Mouse (Mus musculus) limb, embryonic 13.5 days (tissue): ENCODE measurements around the gene Bhlha15. TPM values are rescaled to one million over a fixed set of nuclear protein-coding genes. Genes with fewer than 3 reads are reported as not detected.

Experiments
- ATAC-seq: fragments of 200-750 bp; cut with Nextera tagmentation; 2 replicates; pipeline ENCODE4 v1.8.0; 2017; ENCODE audit warnings: low read depth, moderate number of reproducible peaks, moderate TSS enrichment; ENCODE audit not compliant: low FRiP score
- H3K27ac ChIP-seq: fragments of 300-500 bp; sonication (generic); 2 replicates; pipeline ENCODE4 v1.5.1; 2015; ENCODE audit warnings: inconsistent platforms, mild to moderate bottlenecking, moderate library complexity
- H3K27me3 ChIP-seq: fragments of 300-500 bp; sonication (generic); 2 replicates; pipeline ENCODE4 v1.6.1; 2015; ENCODE audit warnings: mild to moderate bottlenecking, inconsistent platforms
- H3K36me3 ChIP-seq: fragments of 300-500 bp; sonication (generic); 2 replicates; pipeline ENCODE4 v1.6.1; 2015; ENCODE audit warnings: inconsistent platforms, mild to moderate bottlenecking, moderate library complexity
- H3K4me1 ChIP-seq: fragments of 300-500 bp; sonication (generic); 2 replicates; pipeline ENCODE4 v1.6.1; 2015; ENCODE audit warnings: inconsistent platforms
- H3K4me2 ChIP-seq: fragments of 300-500 bp; sonication (generic); replicated peaks from 2 replicates; pipeline ENCODE4 v1.6.1; 2015; ENCODE audit warnings: inconsistent platforms, mild to moderate bottlenecking, moderate library complexity
- H3K4me3 ChIP-seq: fragments of 300-500 bp; sonication (generic); 2 replicates; pipeline ENCODE4 v1.5.1; 2015; ENCODE audit warnings: moderate library complexity, mild to moderate bottlenecking, inconsistent platforms
- H3K9ac ChIP-seq: fragments of 300-500 bp; sonication (generic); 2 replicates; pipeline ENCODE4 v1.6.1; 2015; ENCODE audit warnings: mild to moderate bottlenecking, inconsistent platforms
- H3K9me3 ChIP-seq: fragments of 300-500 bp; sonication (generic); 2 replicates; pipeline ENCODE4 v1.6.1; 2016; ENCODE audit warnings: inconsistent platforms
- WGBS: fragments of 180-500 bp; shearing (Covaris S2); methylation state at CpG from one replicate; pipeline ENCODE4 v1.1.7; 2015; 5-methylcytosine and 5-hydroxymethylcytosine counted together
- polyA plus RNA-seq: library from polyadenylated mRNA; unstranded; fragments of >200 nt; fragmentation: Nextera tagmentation; extraction: Ambion mirVana; gene quantifications from 2 replicates; pipeline ENCODE4 v1.2.1, GENCODE M21; 2015

The Bhlha15 gene
- 0.06 and 0.22 TPM in 2 replicates for polyA plus RNA-seq

DNA sequence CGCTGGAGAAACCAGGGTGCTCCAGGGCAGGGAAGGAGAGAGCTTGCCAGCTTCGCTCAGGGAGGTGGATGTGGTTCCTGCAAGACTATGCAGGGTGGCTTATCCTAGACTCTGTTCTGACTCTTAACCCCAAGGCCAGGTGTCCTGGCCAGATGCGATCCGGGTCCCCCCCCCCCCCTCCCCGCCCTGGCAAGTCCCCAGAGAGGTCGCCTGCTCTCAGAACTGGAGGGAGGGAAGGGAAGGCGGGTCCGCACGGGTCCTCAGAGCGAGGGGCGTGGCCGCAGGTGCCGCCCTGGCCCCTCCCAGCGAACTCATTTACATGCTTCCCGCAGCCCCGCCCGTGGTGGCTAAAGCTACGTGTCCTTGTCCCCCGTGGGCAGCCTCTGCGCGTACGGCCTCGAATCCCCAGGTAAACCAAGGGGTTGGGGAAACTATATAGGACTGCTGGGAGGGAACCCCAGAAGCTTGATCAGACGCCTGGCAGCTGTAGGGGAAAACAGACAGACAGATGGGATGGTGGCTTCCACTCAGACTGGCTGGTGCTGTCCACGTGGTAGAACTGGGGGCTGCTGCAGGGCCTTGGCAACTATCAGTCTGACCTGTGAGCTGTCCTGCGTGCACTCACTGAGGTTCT, at the start of gene Bhlha15:
TSS of gene Bhlha15 (plus strand) at position 337 of the 634 bp plus-strand sequence.
- H3K9ac ChIP-seq: 0 out of 2 replicates have a peak within 1 kb of the TSS, but pooled peaks have one; percentile 43
- peaks cover 6% of the 10 kb centered on the region; the same call in 1 of the 2 replicates for H3K27me3 ChIP-seq
- H3K9me3 ChIP-seq: no peaks in the 10 kb centered on the region
- WGBS: 6% methylated on average over 19 of the region's 26 CpGs
- no peak within 1 kb of the TSS for H3K27ac ChIP-seq
- peak within 1 kb of the TSS; percentile 34 for H3K4me3 ChIP-seq
- H3K36me3 ChIP-seq: peaks cover 13% of the 10 kb centered on the region
- H3K4me2 ChIP-seq: peak within 1 kb of the TSS; percentile 67
- no peak for ATAC-seq
- H3K4me1 ChIP-seq: peaks cover 18% of the 10 kb centered on the region

DNA sequence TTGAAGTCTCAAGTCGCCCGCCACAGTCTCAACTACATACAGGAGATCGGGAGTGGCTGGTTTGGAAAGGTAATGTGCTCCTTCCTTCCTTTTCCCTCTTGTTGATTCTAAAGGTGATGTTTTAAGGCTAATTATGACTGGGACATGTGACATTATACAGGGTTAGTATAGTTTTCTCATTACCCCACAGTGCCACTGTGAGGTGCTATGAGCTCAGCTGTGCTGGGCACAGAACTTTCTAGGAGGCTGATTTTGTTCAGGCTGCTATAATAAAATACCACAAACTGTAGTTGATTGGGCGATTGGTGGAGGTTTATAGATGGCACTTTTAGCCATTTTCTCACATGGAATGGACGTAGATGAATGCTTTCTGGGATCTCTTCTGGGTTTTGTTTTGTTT, 46.6 kb upstream of the Bhlha15 start:
- Histone ChIP-seq H3K27me3 (no peaks in the 10 kb centered on the region), H3K4me1 (no peaks in the 10 kb centered on the region), H3K4me2 (no peak overlapping the region), H3K9me3 (no peaks in the 10 kb centered on the region), H3K27ac (no peak overlapping the region), H3K4me3 (no peak overlapping the region), H3K36me3 (peaks cover 50% of the 10 kb centered on the region), H3K9ac (no peak overlapping the region)
- 90% methylated on average over 5 of the region's 5 CpGs for WGBS
- no peak for ATAC-seq

DNA sequence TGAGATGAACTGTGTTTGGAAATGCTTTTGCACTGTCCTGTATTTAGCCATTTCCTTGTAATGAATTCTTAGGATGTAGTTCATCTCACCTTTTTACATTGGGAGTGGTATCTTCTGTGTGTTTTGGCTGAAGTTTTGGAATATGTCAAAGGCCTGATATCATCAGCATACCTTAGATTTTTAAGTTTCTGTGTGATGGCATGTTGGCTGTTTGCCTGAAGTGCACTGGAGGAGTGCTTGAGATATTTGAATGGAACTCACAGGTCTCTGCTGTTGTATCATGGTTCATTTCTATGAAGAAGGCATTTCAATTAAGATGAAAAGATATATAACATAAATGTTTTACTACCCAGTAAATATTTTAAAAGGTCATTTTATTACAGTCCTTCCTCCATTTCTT, 43.2 kb upstream of the Bhlha15 start:
- H3K9ac ChIP-seq: no peak overlapping the region
- peaks cover 57% of the 10 kb centered on the region for H3K36me3 ChIP-seq
- no peaks in the 10 kb centered on the region for H3K9me3 ChIP-seq
- H3K27me3 ChIP-seq: no peaks in the 10 kb centered on the region
- no peaks in the 10 kb centered on the region for H3K4me1 ChIP-seq
- no peak overlapping the region for H3K4me3 ChIP-seq
- ATAC-seq: no peak
- H3K4me2 ChIP-seq: no peak overlapping the region
- no peak overlapping the region for H3K27ac ChIP-seq

DNA sequence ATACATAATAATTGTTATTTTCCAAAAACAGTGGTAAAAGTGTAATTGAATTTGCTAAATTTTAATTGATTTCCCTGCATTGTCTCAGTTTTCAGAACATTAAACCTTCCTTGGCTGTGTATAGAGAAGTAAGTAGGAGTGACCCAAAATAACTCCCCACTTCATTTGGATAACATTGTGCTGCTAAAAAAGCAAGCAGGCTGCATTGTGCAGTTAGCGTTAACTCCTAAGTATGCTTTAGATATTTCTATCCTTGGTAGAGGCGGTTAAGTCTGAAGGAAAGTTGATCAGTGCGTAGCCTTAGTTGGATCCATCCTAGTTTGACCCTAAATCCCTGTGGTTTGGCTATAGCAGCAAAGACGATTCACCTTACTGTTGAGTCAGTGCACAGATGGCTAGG, 40.6 kb upstream of the Bhlha15 start:
- Histone ChIP-seq H3K4me1 (no peaks in the 10 kb centered on the region), H3K27me3 (no peaks in the 10 kb centered on the region), H3K4me2 (no peak overlapping the region), H3K36me3 (peaks cover 49% of the 10 kb centered on the region), H3K27ac (no peak overlapping the region), H3K9me3 (no peaks in the 10 kb centered on the region), H3K9ac (no peak overlapping the region), H3K4me3 (no peak overlapping the region)
- ATAC-seq: no peak
- 96% methylated on average over 4 of the region's 4 CpGs for WGBS

DNA sequence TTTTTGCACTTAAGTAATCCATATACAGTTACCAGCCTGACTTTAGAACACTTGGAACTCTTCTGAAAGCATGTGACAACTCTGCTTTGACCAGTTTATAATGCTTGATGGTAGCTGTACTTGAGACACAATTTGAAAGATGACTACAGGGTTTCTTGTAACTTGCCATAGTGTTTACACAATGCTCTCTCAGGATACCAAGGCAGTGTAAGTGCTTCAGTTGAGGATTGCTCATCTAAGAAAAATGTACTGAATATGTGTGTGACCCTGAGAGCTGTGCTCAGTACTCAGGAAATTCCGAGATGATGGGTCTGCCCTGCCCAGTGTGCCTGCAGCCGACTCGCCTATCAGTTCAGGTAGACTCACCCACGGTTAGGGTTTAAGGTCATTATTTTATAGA, 38.8 kb upstream of the Bhlha15 start:
- Histone ChIP-seq H3K4me2 (no peak overlapping the region), H3K9ac (no peak overlapping the region), H3K4me1 (no peaks in the 10 kb centered on the region), H3K4me3 (no peak overlapping the region), H3K9me3 (no peaks in the 10 kb centered on the region), H3K27me3 (no peaks in the 10 kb centered on the region), H3K27ac (no peak overlapping the region), H3K36me3 (peaks cover 37% of the 10 kb centered on the region)
- WGBS: 94% methylated on average over 4 of the region's 4 CpGs
- ATAC-seq: no peak

DNA sequence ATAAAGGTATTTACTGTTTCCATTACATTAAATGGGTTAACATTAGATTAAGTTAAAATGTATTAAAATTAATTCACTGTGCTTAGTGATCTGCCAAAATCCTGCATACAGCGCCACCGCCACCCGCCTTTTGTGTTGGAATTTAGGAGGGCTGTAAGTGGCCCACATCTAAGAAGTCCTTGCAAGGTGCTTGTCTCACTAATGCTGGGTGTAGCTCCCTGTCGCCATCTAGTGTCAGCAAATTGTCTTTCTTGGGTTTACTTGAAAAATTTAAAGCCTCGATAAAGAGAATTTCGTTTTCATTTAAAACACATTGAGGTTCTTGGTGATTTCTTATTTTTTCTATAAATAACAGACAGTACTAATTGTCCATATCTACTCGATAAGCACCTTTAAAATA, 35.6 kb upstream of the Bhlha15 start:
- Histone ChIP-seq H3K4me3 (no peak overlapping the region), H3K27ac (no peak overlapping the region), H3K27me3 (no peaks in the 10 kb centered on the region), H3K36me3 (peaks cover 32% of the 10 kb centered on the region), H3K9ac (no peak overlapping the region), H3K4me1 (peaks cover 8% of the 10 kb centered on the region; the same call in 1 of the 2 replicates), H3K4me2 (no peak overlapping the region), H3K9me3 (no peaks in the 10 kb centered on the region)
- 35% methylated on average over 7 of the region's 7 CpGs for WGBS
- ATAC-seq: no peak

DNA sequence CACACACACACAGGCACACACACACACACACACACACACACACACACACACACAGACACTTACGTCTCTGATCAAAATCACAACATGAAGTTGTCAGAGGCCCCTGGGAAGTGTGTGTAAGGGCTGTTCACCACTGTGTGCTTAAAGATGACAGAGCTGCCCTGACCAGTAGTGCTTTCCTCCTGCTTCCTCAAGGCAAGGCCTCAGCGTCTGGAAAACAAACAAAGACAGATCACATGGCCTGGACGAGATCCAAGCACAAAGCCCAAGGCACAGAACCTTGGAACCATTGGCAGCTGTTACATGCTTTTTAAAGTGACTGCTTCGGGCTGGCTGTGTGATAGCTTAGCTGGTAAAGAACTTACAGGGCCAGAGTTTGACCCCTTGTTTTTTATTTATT, 31.5 kb upstream of the Bhlha15 start:
- Histone ChIP-seq H3K4me2 (no peak overlapping the region), H3K27ac (peak overlapping the region; percentile 10; the same call in 1 of the 2 replicates), H3K4me1 (peaks cover 8% of the 10 kb centered on the region; the same call in 1 of the 2 replicates), H3K9ac (no peak overlapping the region), H3K27me3 (no peaks in the 10 kb centered on the region), H3K9me3 (no peaks in the 10 kb centered on the region), H3K36me3 (peaks cover 32% of the 10 kb centered on the region), H3K4me3 (no peak overlapping the region)
- whole genome bisulfite sequencing: 38% methylated on average over 4 of the region's 4 CpGs
- 0 out of 2 replicates have a peak, but pooled peaks have one; percentile 51 for ATAC-seq

DNA sequence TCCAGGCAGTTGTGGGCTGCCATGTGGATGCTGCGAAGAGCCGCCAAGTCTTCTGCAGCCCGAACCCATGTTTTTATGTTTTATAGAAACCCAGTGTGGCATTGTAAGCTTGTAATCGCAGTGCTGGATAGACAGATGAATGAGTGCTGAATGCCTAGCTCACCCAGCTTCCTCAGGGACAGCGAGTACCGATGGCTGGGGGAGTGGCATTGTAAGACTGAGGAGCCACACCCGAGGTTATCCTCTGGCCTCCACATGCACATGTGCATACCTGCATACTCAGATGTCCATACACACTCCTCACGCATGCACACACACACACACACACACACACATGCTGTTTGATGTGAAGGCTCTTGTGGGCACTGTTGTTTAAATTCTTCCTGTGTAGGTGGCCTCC, 30.9 kb upstream of the Bhlha15 start:
- Histone ChIP-seq H3K27ac (peak overlapping the region; percentile 22; the same call in 1 of the 2 replicates), H3K4me1 (peaks cover 8% of the 10 kb centered on the region; the same call in 1 of the 2 replicates), H3K9me3 (no peaks in the 10 kb centered on the region), H3K36me3 (peaks cover 35% of the 10 kb centered on the region), H3K4me2 (no peak overlapping the region), H3K4me3 (no peak overlapping the region), H3K27me3 (no peaks in the 10 kb centered on the region), H3K9ac (no peak overlapping the region; the same call in 1 of the 2 replicates)
- 89% methylated on average over 8 of the region's 8 CpGs for WGBS
- no peak for ATAC-seq

DNA sequence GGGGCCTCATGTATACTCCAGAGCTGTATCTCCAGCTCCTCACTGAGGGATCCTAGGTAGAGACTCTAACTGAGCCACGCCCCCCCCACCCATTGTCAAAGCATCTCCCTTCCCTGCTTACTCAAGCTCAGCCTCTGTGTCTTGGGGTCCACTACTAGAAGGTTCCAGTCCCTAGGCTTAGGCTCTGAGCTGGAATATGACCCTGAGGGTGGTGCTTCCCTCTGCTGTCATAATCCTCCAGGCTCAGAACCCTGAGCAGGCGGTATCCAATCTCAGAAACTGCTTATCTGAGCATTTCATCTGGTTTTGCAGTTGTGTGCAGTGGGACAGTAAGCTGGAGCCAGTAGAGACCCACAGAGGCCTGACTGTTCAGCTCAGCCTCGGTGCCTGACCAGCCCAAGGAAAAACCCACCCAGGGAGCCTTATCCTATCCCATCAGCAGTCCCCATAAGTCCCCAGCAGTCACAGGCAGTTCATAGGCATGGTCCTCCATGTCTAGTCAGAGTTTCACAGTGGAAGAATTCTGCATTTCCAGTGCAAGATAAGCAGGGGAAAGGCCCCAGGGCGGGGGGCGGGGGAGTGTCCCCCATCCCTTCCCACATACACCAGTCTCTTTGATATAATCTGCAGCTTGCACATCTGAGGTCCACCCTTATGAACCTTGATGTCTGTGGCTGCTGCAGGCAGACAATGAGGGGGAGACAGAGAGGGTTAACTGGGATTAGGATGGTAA, 27.8 kb upstream of the Bhlha15 start:
- Histone ChIP-seq H3K9me3 (no peaks in the 10 kb centered on the region), H3K4me2 (no peak overlapping the region), H3K9ac (no peak overlapping the region), H3K27me3 (no peaks in the 10 kb centered on the region), H3K36me3 (peaks cover 49% of the 10 kb centered on the region), H3K4me3 (no peak overlapping the region), H3K4me1 (peaks cover 8% of the 10 kb centered on the region; the same call in 1 of the 2 replicates), H3K27ac (no peak overlapping the region; the same call in 1 of the 2 replicates)
- WGBS: 79% methylated on average over 5 of the region's 5 CpGs
- ATAC-seq: no peak

DNA sequence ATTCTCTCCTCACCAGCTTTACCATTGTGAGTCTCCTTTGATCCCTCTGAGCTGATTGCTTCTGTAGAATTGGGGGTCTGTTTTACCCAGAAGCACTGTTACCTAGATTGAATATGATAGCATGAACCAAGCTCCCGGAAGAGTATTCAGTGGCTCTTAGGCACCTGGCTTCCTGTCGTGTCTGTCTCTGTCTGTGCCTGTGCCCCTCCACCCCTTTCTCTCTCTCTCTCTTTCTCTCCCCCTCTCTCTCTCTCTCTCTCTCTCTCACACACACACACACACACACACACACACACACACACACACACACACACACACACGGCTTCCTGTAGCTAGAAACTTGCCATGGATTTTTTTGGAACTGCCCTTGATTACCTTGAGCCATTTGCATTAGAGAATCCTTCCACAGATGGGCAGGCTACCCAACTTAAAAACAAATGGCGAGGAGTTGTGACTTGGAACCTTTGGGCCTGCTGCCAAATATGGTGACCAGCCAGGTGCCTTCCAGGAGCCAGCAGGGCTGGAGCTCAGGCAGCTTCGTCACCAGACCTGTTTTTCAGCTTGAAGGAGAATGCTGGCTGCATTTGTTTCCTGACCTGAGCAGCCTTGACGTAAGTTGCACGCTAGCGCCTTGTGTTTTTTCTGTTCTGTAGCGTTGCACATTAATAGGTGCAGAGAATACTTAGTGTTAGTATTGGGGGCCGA, 27.1 kb upstream of the Bhlha15 start:
- Histone ChIP-seq H3K4me1 (peaks cover 8% of the 10 kb centered on the region; the same call in 1 of the 2 replicates), H3K27me3 (no peaks in the 10 kb centered on the region), H3K9me3 (no peaks in the 10 kb centered on the region), H3K36me3 (peaks cover 48% of the 10 kb centered on the region), H3K4me3 (no peak overlapping the region), H3K4me2 (no peak overlapping the region), H3K9ac (no peak overlapping the region), H3K27ac (no peak overlapping the region)
- 65% methylated on average over 10 of the region's 10 CpGs for WGBS
- no peak for ATAC-seq

DNA sequence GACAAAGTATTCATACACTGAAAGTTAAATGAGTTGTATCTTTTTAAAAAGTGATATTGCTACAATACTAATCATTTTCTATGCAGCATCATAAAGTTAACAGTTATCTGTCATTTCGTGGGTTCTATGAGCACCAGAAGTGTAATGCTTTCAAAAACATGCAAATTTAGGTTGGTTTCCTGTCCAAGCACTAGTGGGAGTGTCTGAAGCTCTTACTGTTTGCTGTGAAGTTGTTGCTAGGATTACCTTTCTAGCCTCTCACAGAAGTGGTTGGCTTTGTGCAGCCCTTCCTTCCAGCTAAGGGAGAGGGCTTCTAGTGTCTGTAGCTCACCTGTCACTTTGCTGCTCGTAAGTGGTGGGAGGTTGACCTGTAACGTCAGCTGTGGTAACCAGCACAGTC, 24.3 kb upstream of the Bhlha15 start:
- Histone ChIP-seq H3K4me2 (no peak overlapping the region), H3K9me3 (no peaks in the 10 kb centered on the region), H3K36me3 (peaks cover 53% of the 10 kb centered on the region), H3K27ac (no peak overlapping the region), H3K9ac (no peak overlapping the region), H3K4me3 (no peak overlapping the region), H3K27me3 (no peaks in the 10 kb centered on the region), H3K4me1 (no peaks in the 10 kb centered on the region)
- no peak for ATAC-seq
- WGBS: 77% methylated on average over 3 of the region's 3 CpGs
